Mouse (Mus musculus): ENCODE measurements around the gene Phf14. TPM values are rescaled to one million over a fixed set of nuclear protein-coding genes. Genes with fewer than 3 reads are reported as not detected.
A peak's percentile ranks its signal among the peaks of the same experiment; 100 is the strongest.

Phf14 gene
- polyA plus RNA-seq, 1 experiment from 2014 or later, result 38.5 TPM

DNA sequence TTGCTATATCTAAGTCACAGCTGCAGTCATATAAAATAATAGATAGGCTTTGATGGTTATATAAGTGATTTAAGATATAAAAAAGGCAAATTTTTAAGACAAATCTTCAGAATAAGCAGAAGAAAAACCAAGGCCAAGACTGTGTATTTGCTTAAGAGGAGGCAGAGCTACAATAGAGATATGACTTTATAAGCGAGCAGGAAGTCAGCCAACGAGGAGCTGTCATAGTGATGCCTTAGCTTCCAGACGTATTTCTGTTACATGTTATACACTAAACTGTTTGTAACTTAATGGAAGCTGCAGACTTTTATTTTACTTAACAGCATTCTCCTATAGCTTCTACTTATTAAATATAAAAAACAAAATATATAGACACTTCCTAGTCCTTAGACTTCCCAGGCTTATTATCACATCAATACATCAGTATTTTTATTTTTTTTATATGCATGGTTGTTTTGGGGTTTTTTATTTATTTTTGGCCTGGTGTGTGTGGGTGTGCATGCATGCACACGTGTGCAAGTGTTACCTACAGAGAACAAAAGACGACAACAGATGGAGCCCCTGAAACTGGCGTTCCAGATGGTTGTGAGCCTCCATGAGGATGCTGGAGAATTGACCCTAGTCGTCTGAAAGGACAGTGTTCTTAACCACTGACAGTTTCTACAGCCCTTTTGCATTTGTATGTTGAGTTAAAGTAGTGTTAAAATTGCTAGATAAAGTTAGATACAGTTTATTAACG, 170.4 kb downstream of the Phf14 start:
- H3K27ac ChIP-seq (ENCODE audit: low read length), result no peak overlapping the region
- ATAC-seq, result no peak
- 78% methylated on average over 8 of the region's 8 CpGs for WGBS
- no peak overlapping the region for H3K4me2 ChIP-seq (ENCODE audit: low read depth, low read length)
- no peaks in the 10 kb centered on the region for H3K4me1 ChIP-seq (ENCODE audit: control insufficient read depth, insufficient read depth, low read length)
- no peak overlapping the region for H3K4me3 ChIP-seq (ENCODE audit: low read length)
- no peaks in the 10 kb centered on the region for H3K9me3 ChIP-seq (ENCODE audit: control insufficient read depth, low read length)
- no peaks in the 10 kb centered on the region for H3K27me3 ChIP-seq (replicated peaks; ENCODE audit: control insufficient read depth, insufficient read depth, low read length)
- H3K36me3 ChIP-seq (ENCODE audit: control insufficient read depth, insufficient read depth, low read length), result no peaks in the 10 kb centered on the region
- H3K9ac ChIP-seq (ENCODE audit: low read depth, low read length), result no peak overlapping the region

GRCm38 (mm10) chr6:12079260-12079659, 171.7 kb downstream of the Phf14 start:
- Histone ChIP-seq H3K27me3 (replicated peaks; ENCODE audit: control insufficient read depth, insufficient read depth, low read length) (no peaks in the 10 kb centered on the region), H3K4me3 (ENCODE audit: low read length) (no peak overlapping the region), H3K4me1 (ENCODE audit: control insufficient read depth, insufficient read depth, low read length) (no peaks in the 10 kb centered on the region), H3K27ac (ENCODE audit: low read length) (no peak overlapping the region), H3K4me2 (ENCODE audit: low read depth, low read length) (no peak overlapping the region), H3K9me3 (ENCODE audit: control insufficient read depth, low read length) (no peaks in the 10 kb centered on the region), H3K9ac (ENCODE audit: low read depth, low read length) (no peak overlapping the region), H3K36me3 (ENCODE audit: control insufficient read depth, insufficient read depth, low read length) (no peaks in the 10 kb centered on the region)
- 91% methylated on average over 4 of the region's 4 CpGs for WGBS
- no peak for ATAC-seq

DNA sequence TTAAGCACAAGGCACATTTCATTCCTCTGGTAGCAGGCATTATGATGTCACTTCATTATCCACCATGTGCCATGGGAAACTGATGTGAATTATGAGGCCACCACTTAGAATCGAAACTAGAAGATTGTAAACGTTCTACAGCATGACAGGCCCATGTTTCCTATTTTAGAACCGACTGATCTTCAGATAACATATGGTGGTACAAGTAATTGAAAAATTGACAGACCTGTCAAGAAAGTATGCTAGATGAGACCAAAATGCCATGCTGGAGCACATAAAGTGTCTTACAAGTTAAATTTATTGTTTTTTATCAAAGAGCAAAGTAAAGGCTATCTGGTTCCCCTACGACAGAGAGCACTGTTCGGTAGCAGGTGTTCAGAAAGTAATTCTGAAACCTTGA, 172.8 kb downstream of the Phf14 start:
- no peak for ATAC-seq
- H3K4me2 ChIP-seq (ENCODE audit: low read depth, low read length), result no peak overlapping the region
- no peaks in the 10 kb centered on the region for H3K27me3 ChIP-seq (replicated peaks; ENCODE audit: control insufficient read depth, insufficient read depth, low read length)
- H3K27ac ChIP-seq (ENCODE audit: low read length), result no peak overlapping the region
- no peaks in the 10 kb centered on the region for H3K4me1 ChIP-seq (ENCODE audit: control insufficient read depth, insufficient read depth, low read length)
- H3K4me3 ChIP-seq (ENCODE audit: low read length), result no peak overlapping the region
- H3K9ac ChIP-seq (ENCODE audit: low read depth, low read length), result no peak overlapping the region
- 74% methylated on average over 5 of the region's 5 CpGs for WGBS
- H3K9me3 ChIP-seq (ENCODE audit: control insufficient read depth, low read length), result no peaks in the 10 kb centered on the region
- no peaks in the 10 kb centered on the region for H3K36me3 ChIP-seq (ENCODE audit: control insufficient read depth, insufficient read depth, low read length)

DNA sequence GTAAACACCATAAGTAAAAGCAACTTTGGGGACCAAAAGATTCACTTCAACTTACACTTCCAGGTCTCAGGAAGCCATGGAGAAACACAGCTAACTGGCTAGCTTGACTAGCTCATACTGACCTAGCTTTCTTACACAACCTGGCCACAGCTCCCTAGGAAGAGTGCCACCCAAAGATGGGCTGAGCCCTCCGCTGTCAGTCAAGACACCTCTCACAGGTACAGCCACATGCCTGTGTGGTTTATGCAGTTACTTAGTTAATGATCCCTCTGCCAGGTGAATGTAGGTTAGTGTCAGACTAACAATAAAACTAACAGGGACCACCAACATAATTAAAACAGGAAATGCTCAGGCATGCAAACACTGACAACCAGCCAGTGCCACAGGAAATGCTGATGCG, 174.1 kb downstream of the Phf14 start:
- H3K27ac ChIP-seq (ENCODE audit: low read length), result no peak overlapping the region
- WGBS, result 67% methylated on average over 2 of the region's 2 CpGs
- H3K4me1 ChIP-seq (ENCODE audit: control insufficient read depth, insufficient read depth, low read length), result no peaks in the 10 kb centered on the region
- H3K4me2 ChIP-seq (ENCODE audit: low read depth, low read length), result no peak overlapping the region
- no peaks in the 10 kb centered on the region for H3K9me3 ChIP-seq (ENCODE audit: control insufficient read depth, low read length)
- H3K27me3 ChIP-seq (replicated peaks; ENCODE audit: control insufficient read depth, insufficient read depth, low read length), result no peaks in the 10 kb centered on the region
- no peak overlapping the region for H3K9ac ChIP-seq (ENCODE audit: low read depth, low read length)
- H3K4me3 ChIP-seq (ENCODE audit: low read length), result no peak overlapping the region
- H3K36me3 ChIP-seq (ENCODE audit: control insufficient read depth, insufficient read depth, low read length), result no peaks in the 10 kb centered on the region
- ATAC-seq, result no peak

DNA sequence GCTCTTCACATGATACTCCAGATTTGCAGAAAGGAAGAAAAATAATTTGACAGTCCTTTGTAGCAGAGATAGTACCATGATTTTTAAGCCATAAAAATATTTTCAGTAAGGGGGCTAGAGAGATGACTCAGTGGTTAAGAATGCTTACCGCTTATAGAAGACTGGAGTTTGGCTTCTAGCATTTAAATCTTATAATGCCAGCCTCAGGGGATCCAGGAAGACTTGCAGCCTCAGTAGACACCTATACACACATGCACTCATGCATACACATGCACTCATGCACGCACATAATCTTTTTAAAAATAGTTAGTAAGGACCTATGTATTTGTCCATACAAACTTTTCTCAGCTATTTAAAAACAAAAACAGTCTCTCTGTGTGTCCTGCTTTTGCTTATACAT, 174.5 kb downstream of the Phf14 start:
- ATAC-seq, result no peak
- Histone ChIP-seq H3K4me1 (ENCODE audit: control insufficient read depth, insufficient read depth, low read length) (no peaks in the 10 kb centered on the region), H3K4me3 (ENCODE audit: low read length) (no peak overlapping the region), H3K27me3 (replicated peaks; ENCODE audit: control insufficient read depth, insufficient read depth, low read length) (no peaks in the 10 kb centered on the region), H3K9me3 (ENCODE audit: control insufficient read depth, low read length) (no peaks in the 10 kb centered on the region), H3K4me2 (ENCODE audit: low read depth, low read length) (no peak overlapping the region), H3K9ac (ENCODE audit: low read depth, low read length) (no peak overlapping the region), H3K36me3 (ENCODE audit: control insufficient read depth, insufficient read depth, low read length) (no peaks in the 10 kb centered on the region), H3K27ac (ENCODE audit: low read length) (no peak overlapping the region)
- WGBS, result 57% methylated on average over 2 of the region's 2 CpGs

DNA sequence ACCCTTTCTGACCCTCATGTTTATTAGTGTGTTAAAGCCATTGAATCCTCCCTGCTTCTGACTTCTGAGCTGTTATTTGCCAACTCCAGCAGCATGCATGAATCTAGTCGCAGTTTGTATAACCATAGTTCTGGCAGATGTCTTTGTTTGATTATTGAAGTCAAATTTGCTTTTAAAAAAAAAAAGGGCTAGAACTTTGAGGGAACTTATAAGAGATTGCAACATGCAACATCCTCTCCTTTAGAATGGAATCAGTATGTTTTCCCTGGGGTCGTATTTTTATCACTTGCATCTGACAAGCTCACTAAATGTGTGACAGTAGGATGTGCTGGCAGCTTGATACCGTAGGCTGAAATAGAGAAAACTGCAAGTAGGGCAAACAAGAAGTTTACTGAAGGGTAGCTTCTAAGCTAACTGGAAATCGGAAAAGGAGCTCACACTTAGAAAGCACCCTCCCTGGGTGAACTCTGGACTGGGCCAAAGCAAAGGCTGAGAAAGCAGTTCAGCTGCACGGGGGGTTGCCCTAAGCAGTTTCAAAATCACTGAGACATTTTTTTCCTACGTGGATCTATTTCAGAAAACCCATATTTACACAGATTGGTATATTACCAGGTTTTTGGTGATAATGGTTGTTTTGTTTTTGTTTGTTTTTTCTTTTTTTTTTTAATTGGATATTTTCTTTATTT, 175.1 kb downstream of the Phf14 start:
- H3K27ac ChIP-seq (ENCODE audit: low read length), result no peak overlapping the region
- no peaks in the 10 kb centered on the region for H3K9me3 ChIP-seq (ENCODE audit: control insufficient read depth, low read length)
- no peaks in the 10 kb centered on the region for H3K36me3 ChIP-seq (ENCODE audit: control insufficient read depth, insufficient read depth, low read length)
- ATAC-seq, result peak; percentile 56; the same call in 1 of the 2 replicates
- H3K9ac ChIP-seq (ENCODE audit: low read depth, low read length), result no peak overlapping the region
- no peak overlapping the region for H3K4me3 ChIP-seq (ENCODE audit: low read length)
- WGBS, result 69% methylated on average over 6 of the region's 6 CpGs
- no peaks in the 10 kb centered on the region for H3K27me3 ChIP-seq (replicated peaks; ENCODE audit: control insufficient read depth, insufficient read depth, low read length)
- no peaks in the 10 kb centered on the region for H3K4me1 ChIP-seq (ENCODE audit: control insufficient read depth, insufficient read depth, low read length)
- H3K4me2 ChIP-seq (ENCODE audit: low read depth, low read length), result no peak overlapping the region

GRCm38 (mm10) chr6:12084721-12085120, 177.1 kb downstream of the Phf14 start:
- Histone ChIP-seq H3K36me3 (ENCODE audit: control insufficient read depth, insufficient read depth, low read length) (no peaks in the 10 kb centered on the region), H3K27ac (ENCODE audit: low read length) (no peak overlapping the region), H3K27me3 (replicated peaks; ENCODE audit: control insufficient read depth, insufficient read depth, low read length) (no peaks in the 10 kb centered on the region), H3K4me3 (ENCODE audit: low read length) (no peak overlapping the region), H3K9me3 (ENCODE audit: control insufficient read depth, low read length) (no peaks in the 10 kb centered on the region), H3K4me1 (ENCODE audit: control insufficient read depth, insufficient read depth, low read length) (no peaks in the 10 kb centered on the region), H3K4me2 (ENCODE audit: low read depth, low read length) (no peak overlapping the region), H3K9ac (ENCODE audit: low read depth, low read length) (no peak overlapping the region)
- no peak for ATAC-seq
- WGBS, result 84% methylated on average over 5 of the region's 5 CpGs

GRCm38 (mm10) chr6:12089439-12089992, 181.9 kb downstream of the Phf14 start:
- H3K4me1 ChIP-seq (ENCODE audit: control insufficient read depth, insufficient read depth, low read length), result no peaks in the 10 kb centered on the region
- no peak overlapping the region for H3K4me3 ChIP-seq (ENCODE audit: low read length)
- WGBS, result 69% methylated on average over 3 of the region's 3 CpGs
- H3K4me2 ChIP-seq (ENCODE audit: low read depth, low read length), result no peak overlapping the region
- H3K27me3 ChIP-seq (replicated peaks; ENCODE audit: control insufficient read depth, insufficient read depth, low read length), result no peaks in the 10 kb centered on the region
- no peak for ATAC-seq
- no peak overlapping the region for H3K9ac ChIP-seq (ENCODE audit: low read depth, low read length)
- H3K36me3 ChIP-seq (ENCODE audit: control insufficient read depth, insufficient read depth, low read length), result no peaks in the 10 kb centered on the region
- H3K9me3 ChIP-seq (ENCODE audit: control insufficient read depth, low read length), result no peaks in the 10 kb centered on the region
- no peak overlapping the region for H3K27ac ChIP-seq (ENCODE audit: low read length)

GRCm38 (mm10) chr6:12095716-12096115, 188.1 kb downstream of the Phf14 start:
- Histone ChIP-seq H3K27me3 (replicated peaks; ENCODE audit: control insufficient read depth, insufficient read depth, low read length) (no peaks in the 10 kb centered on the region), H3K27ac (ENCODE audit: low read length) (no peak overlapping the region), H3K9me3 (ENCODE audit: control insufficient read depth, low read length) (no peaks in the 10 kb centered on the region), H3K4me1 (ENCODE audit: control insufficient read depth, insufficient read depth, low read length) (no peaks in the 10 kb centered on the region), H3K4me3 (ENCODE audit: low read length) (no peak overlapping the region), H3K9ac (ENCODE audit: low read depth, low read length) (no peak overlapping the region), H3K36me3 (ENCODE audit: control insufficient read depth, insufficient read depth, low read length) (no peaks in the 10 kb centered on the region), H3K4me2 (ENCODE audit: low read depth, low read length) (no peak overlapping the region)
- no peak for ATAC-seq
- WGBS, result 84% methylated on average over 1 of the region's 1 CpGs
